Mouse (Mus musculus) effector memory CD4-positive, alpha-beta T cell, adult 7 months (primary cell): ENCODE results near the gene 2310033P09Rik. TPM values are rescaled to one million over a fixed set of nuclear protein-coding genes. Genes with fewer than 3 reads are reported as not detected.

ENCODE experiments used
- polyA plus RNA-seq: library from polyadenylated mRNA; unstranded; fragments of 100-300 nt; shearing (Covaris generic); gene quantifications from one replicate; pipeline ENCODE4 v1.2.1, GENCODE M21; 2017

The 2310033P09Rik gene
- 45.8 TPM for polyA plus RNA-seq

GRCm38 (mm10) chr11:59208153-59208831, at the start of gene 2310033P09Rik:
Gene 2310033P09Rik, plus strand, starts transcription at chr11:59208321.

GRCm38 (mm10) chr11:59163255-59164236, 44.6 kb upstream of the 2310033P09Rik start, which contains the start of gene Iba57:
Gene Iba57, minus strand, starts transcription at chr11:59163739.

GRCm38 (mm10) chr11:59182864-59183331, 25.2 kb upstream of the 2310033P09Rik start, which contains the start of gene Gjc2:
Gene Gjc2, minus strand, starts transcription at chr11:59183213.

GRCm38 (mm10) chr11:59192059-59192386, 16.1 kb upstream of the 2310033P09Rik start, which contains the start of gene Guk1:
Gene Guk1, minus strand, starts transcription at chr11:59192212.

GRCm38 (mm10) chr11:59202081-59202995, 5.8 kb upstream of the 2310033P09Rik start, which contains the start of gene Mrpl55:
Gene Mrpl55, plus strand, starts transcription at chr11:59202486.

GRCm38 (mm10) chr11:59228122-59228953, 20.2 kb downstream of the 2310033P09Rik start, which contains the start of gene Arf1:
Gene Arf1, minus strand, starts transcription at chr11:59228270.

Other genes starting within 250 kb of the 2310033P09Rik start
- gene Trim11, start 230.2 kb upstream of the 2310033P09Rik start, polyA plus RNA-seq = 38.8 TPM
- 0.12 TPM for gene Obscn, start 71.9 kb upstream of the 2310033P09Rik start, polyA plus RNA-seq
- gene Iba57, start 44.6 kb upstream of the 2310033P09Rik start, polyA plus RNA-seq = 11.0 TPM
- not detected for gene Gjc2, start 25.1 kb upstream of the 2310033P09Rik start, polyA plus RNA-seq
- gene Guk1, start 16.1 kb upstream of the 2310033P09Rik start, polyA plus RNA-seq = 51.1 TPM
- 21.3 TPM for gene Mrpl55, start 5.8 kb upstream of the 2310033P09Rik start, polyA plus RNA-seq
- gene Arf1, start 19.9 kb downstream of the 2310033P09Rik start, polyA plus RNA-seq = 618 TPM
- 0.13 TPM for gene Wnt3a, start 82.4 kb downstream of the 2310033P09Rik start, polyA plus RNA-seq
- not detected for gene Wnt9a, start 98.6 kb downstream of the 2310033P09Rik start, polyA plus RNA-seq
- gene Prss38, start 167.3 kb downstream of the 2310033P09Rik start, polyA plus RNA-seq = not detected
- 5.4 TPM for gene Jmjd4, start 241.7 kb downstream of the 2310033P09Rik start, polyA plus RNA-seq
- 25.9 TPM for gene Snap47, start 242.9 kb downstream of the 2310033P09Rik start, polyA plus RNA-seq